Mouse (Mus musculus) heart, postnatal 0 days (tissue): ENCODE data around the gene Ushbp1. TPM values are rescaled to one million over a fixed set of nuclear protein-coding genes. Genes with fewer than 3 reads are reported as not detected.

Experiments used
- ATAC-seq: fragments of 200-750 bp; cut with Nextera tagmentation; 2 replicates; pipeline ENCODE4 v1.8.0; 2017; ENCODE audit warnings: low read depth, moderate number of reproducible peaks, moderate library complexity; ENCODE audit not compliant: insufficient read depth
- DNase-seq: peaks from one replicate; pipeline ENCODE4 v3.0.0-alpha.2; 2016; ENCODE audit warnings: low spot score
- H3K27ac ChIP-seq: fragments of 300-500 bp; sonication (generic); 2 replicates; pipeline ENCODE4 v1.5.1; 2014; ENCODE audit warnings: low read depth, mild to moderate bottlenecking
- H3K27me3 ChIP-seq: fragments of 300-500 bp; sonication (generic); 2 replicates; pipeline ENCODE4 v1.6.1; 2014; ENCODE audit warnings: low read length, mixed read lengths; ENCODE audit not compliant: control insufficient read depth, insufficient read depth
- H3K36me3 ChIP-seq: fragments of 300-500 bp; sonication (generic); replicated peaks from 2 replicates; pipeline ENCODE4 v1.6.1; 2014; ENCODE audit warnings: low read length, mixed read lengths; ENCODE audit not compliant: control insufficient read depth, insufficient read depth
- H3K4me1 ChIP-seq: fragments of 300-500 bp; sonication (generic); 2 replicates; pipeline ENCODE4 v1.6.1; 2014; ENCODE audit warnings: antibody characterized with exemption; ENCODE audit not compliant: control insufficient read depth, insufficient read depth
- H3K4me2 ChIP-seq: fragments of 300-500 bp; sonication (generic); 2 replicates; pipeline ENCODE4 v1.6.1; 2014; ENCODE audit warnings: low read depth, mild to moderate bottlenecking, low read length, moderate library complexity
- H3K4me3 ChIP-seq: fragments of 300-500 bp; sonication (generic); 2 replicates; pipeline ENCODE4 v1.5.1; 2014; ENCODE audit warnings: low read depth, low read length
- H3K9ac ChIP-seq: fragments of 300-500 bp; sonication (generic); replicated peaks from 2 replicates; pipeline ENCODE4 v1.6.1; 2014; ENCODE audit warnings: low read depth, low read length, mixed read lengths
- H3K9me3 ChIP-seq: fragments of 300-500 bp; sonication (generic); replicated peaks from 2 replicates; pipeline ENCODE4 v1.6.1; 2016; ENCODE audit warnings: low read length; ENCODE audit not compliant: control insufficient read depth
- CTCF ChIP-seq: IDR thresholded peaks from 2 replicates; pipeline ENCODE4 v1.5.1; 2016; ENCODE audit warnings: antibody characterized with exemption, control low read depth, low read depth
- EP300 ChIP-seq: IDR thresholded peaks from 2 replicates; pipeline ENCODE4 v1.6.1; 2016; ENCODE audit warnings: antibody characterized with exemption, low read depth
- WGBS: fragments of 180-500 bp; shearing (Covaris S2); extraction: QIAGEN DNeasy Blood & Tissue Kit; methylation state at CpG from one replicate; pipeline ENCODE4 v1.1.7; 2014; 5-methylcytosine and 5-hydroxymethylcytosine counted together
- polyA plus RNA-seq: library from polyadenylated mRNA; unstranded; fragments of >200 nt; fragmentation: Nextera tagmentation; extraction: Ambion mirVana; gene quantifications from 2 replicates; pipeline ENCODE4 v1.2.1, GENCODE M21; 2015
- total RNA-seq: library from RNA; depleted of rRNA; stranded (reverse); fragments of >200 nt; gene quantifications from 2 replicates; pipeline ENCODE4 v1.2.3, GENCODE M21; 2014; ENCODE audit warnings: low replicate concordance

Gene Ushbp1
- total and polyA plus RNA-seq, 2 experiments from 2014 or later, result 21.6 to 47.3 TPM

- WGBS, result 82% methylated on average over 2 of the region's 2 CpGs
- ATAC-seq, result no peak
- Histone ChIP-seq H3K4me2 (no peak overlapping the region), H3K36me3 (no peaks in the 10 kb centered on the region), H3K27me3 (no peaks in the 10 kb centered on the region), H3K4me1 (no peaks in the 10 kb centered on the region), H3K9ac (no peak overlapping the region), H3K9me3 (no peaks in the 10 kb centered on the region), H3K27ac (no peak overlapping the region), H3K4me3 (no peak overlapping the region)
- DNase-seq, result no peak
- TF ChIP-seq EP300, result no peak
- TF ChIP-seq CTCF, result no peak
Measured at GRCm38 (mm10) chr8:71391696-71392095, 3.9 kb downstream of the Ushbp1 start.

GRCm38 (mm10) chr8:71388267-71388666 lies 7.3 kb downstream of the Ushbp1 start:
- no peaks in the 10 kb centered on the region for H3K36me3 ChIP-seq
- H3K9ac ChIP-seq, result no peak overlapping the region
- no peaks in the 10 kb centered on the region for H3K4me1 ChIP-seq
- H3K27ac ChIP-seq, result no peak overlapping the region
- TF ChIP-seq EP300 (no peak), CTCF (no peak)
- no peaks in the 10 kb centered on the region for H3K9me3 ChIP-seq
- no peak overlapping the region for H3K4me3 ChIP-seq
- H3K4me2 ChIP-seq, result no peak overlapping the region
- no peaks in the 10 kb centered on the region for H3K27me3 ChIP-seq
- 36% methylated on average over 1 of the region's 1 CpGs for WGBS
- DNase-seq (no peak), ATAC-seq (no peak)

GRCm38 (mm10) chr8:71385212-71385835 lies 10.3 kb downstream of the Ushbp1 start:
- Histone ChIP-seq H3K36me3 (no peaks in the 10 kb centered on the region), H3K9ac (no peak overlapping the region), H3K27me3 (no peaks in the 10 kb centered on the region), H3K4me1 (0 out of 2 replicates have a peak, but pooled peaks cover 4% of the 10 kb centered on the region), H3K27ac (no peak overlapping the region), H3K9me3 (no peaks in the 10 kb centered on the region), H3K4me2 (no peak overlapping the region), H3K4me3 (no peak overlapping the region)
- ATAC-seq (no peak), DNase-seq (no peak)
- TF ChIP-seq CTCF, result no peak
- TF ChIP-seq EP300, result no peak
- WGBS, result 78% methylated on average over 12 of the region's 12 CpGs

- Histone ChIP-seq H3K27me3 (no peaks in the 10 kb centered on the region), H3K9ac (no peak overlapping the region), H3K4me2 (no peak overlapping the region), H3K27ac (no peak overlapping the region), H3K4me1 (peaks cover 15% of the 10 kb centered on the region), H3K4me3 (no peak overlapping the region), H3K9me3 (no peaks in the 10 kb centered on the region), H3K36me3 (no peaks in the 10 kb centered on the region)
- ATAC-seq (no peak), DNase-seq (no peak)
- no peak for TF ChIP-seq CTCF
- no peak for TF ChIP-seq EP300
- 73% methylated on average over 3 of the region's 3 CpGs for WGBS
Measured at GRCm38 (mm10) chr8:71383860-71384259, 11.7 kb downstream of the Ushbp1 start.

- Histone ChIP-seq H3K9me3 (no peaks in the 10 kb centered on the region), H3K4me3 (no peak overlapping the region), H3K9ac (no peak overlapping the region), H3K4me1 (peaks cover 15% of the 10 kb centered on the region), H3K27ac (no peak overlapping the region), H3K27me3 (no peaks in the 10 kb centered on the region), H3K4me2 (no peak overlapping the region), H3K36me3 (peaks cover under 1% of the 10 kb centered on the region; the same call in 1 of the 2 replicates)
- TF ChIP-seq EP300, result no peak
- 51% methylated on average over 12 of the region's 12 CpGs for WGBS
- DNase-seq, result no peak
- no peak for ATAC-seq
Measured at GRCm38 (mm10) chr8:71383396-71383795, 12.2 kb downstream of the Ushbp1 start.
